In the genomic region with DNA sequence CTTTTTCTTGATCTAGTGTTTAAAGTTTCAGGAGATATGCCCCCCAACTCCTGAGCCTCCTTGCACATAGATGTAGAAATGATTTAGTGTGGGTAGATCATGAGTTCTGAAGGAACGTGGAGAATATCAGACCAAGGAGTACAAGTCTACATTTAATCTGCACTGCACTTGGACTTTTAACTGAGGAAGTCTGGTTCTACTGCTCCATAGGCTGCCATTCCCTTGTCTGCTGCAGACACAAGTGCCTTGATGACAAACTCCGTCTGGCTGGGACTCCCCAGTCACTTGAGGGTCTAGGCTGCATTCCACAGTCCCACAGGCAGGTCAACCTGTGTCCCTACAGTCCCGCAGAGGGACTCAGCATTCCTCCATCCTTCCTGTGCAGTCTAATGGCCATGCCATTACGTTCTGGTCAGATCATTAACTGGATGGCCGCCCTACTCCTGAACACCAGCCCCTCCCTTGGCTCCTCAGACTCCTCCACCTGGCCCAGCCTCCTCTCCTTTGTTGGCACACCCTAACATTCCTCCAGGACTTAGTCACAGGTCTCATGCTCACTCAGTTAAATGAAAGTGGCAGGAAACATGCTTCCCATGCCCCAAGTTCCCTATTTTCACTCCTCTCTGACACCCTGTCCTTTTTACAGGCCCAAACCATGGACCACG, we compare ENCODE assay signal across 10 mouse cellular contexts. TPM values are rescaled to one million over a fixed set of nuclear protein-coding genes. Genes with fewer than 3 reads are reported as not detected.
DNase-seq lines count a peak whose midpoint lies in the region; ATAC-seq and TF ChIP-seq lines count a peak whose summit lies in the region.
"Had no signal": no experiment of that assay in that cellular context is flagged by ENCODE, and none has a peak within 500 bp of the region (broad histone marks: within the 10 kb centered on the region; RNA-seq: fewer than 3 reads in every experiment).

No protein-coding gene starts in this region.

- H3K27ac ChIP-seq in brown adipose tissue, adult 24 weeks (replicated peaks; ENCODE audit: low read depth, low read length): 0 out of 2 replicates have a peak overlapping the region, but pooled peaks have one; percentile 13
- H3K27ac ChIP-seq in kidney, embryonic 16.5 days (ENCODE audit: low read length): peak overlapping the region; percentile 71
- H3K27ac ChIP-seq in liver, embryonic 12.5 days: no peak overlapping the region
- H3K27ac ChIP-seq: hindbrain, postnatal 0 days had no signal

- H3K27me3 ChIP-seq in Patski: no peaks in the 10 kb centered on the region
- no peaks in the 10 kb centered on the region for H3K27me3 ChIP-seq in kidney, embryonic 16.5 days (ENCODE audit: insufficient read depth, low read length)
- H3K27me3 ChIP-seq in liver, embryonic 12.5 days (replicated peaks): peaks cover 6% of the 10 kb centered on the region; the same call in 1 of the 2 replicates

- H3K36me3 ChIP-seq in kidney, embryonic 16.5 days (ENCODE audit: insufficient read depth, low read length): no peaks in the 10 kb centered on the region
- H3K36me3 ChIP-seq in liver, embryonic 12.5 days: no peaks in the 10 kb centered on the region

- TF ChIP-seq CTCF in Patski (IDR thresholded peaks at IDR 0.05): no peak

- POLR2A ChIA-PET in Patski (lab: Charles Lee): no interaction called here

- peak; percentile 79 for ATAC-seq in Patski
- peak; percentile 93 for ATAC-seq in kidney, embryonic 16.5 days (ENCODE audit: low FRiP score, low TSS enrichment)
- no peak for ATAC-seq in liver, embryonic 12.5 days
- ATAC-seq: hindbrain, postnatal 0 days had no signal

- in situ Hi-C loops in Patski (cut with MboI; ENCODE audit: low pct_unique_long_range_greater_than_20kb): no loop called here

- 28% methylated on average over 6 of the region's 6 CpGs for WGBS in kidney, embryonic 16.5 days
- WGBS in liver, embryonic 12.5 days (ENCODE audit: insufficient replicate concordance): 49% methylated on average over 6 of the region's 6 CpGs

- no peak overlapping the region for H3K4me3 ChIP-seq in brown adipose tissue, adult 24 weeks (ENCODE audit: insufficient read depth, low read depth, low read length)
- no peak overlapping the region for H3K4me3 ChIP-seq in kidney, embryonic 16.5 days (ENCODE audit: low read length)
- H3K4me3 ChIP-seq in liver, embryonic 12.5 days: no peak overlapping the region

- DNase-seq in Patski (ENCODE audit: low read depth, low spot score): peak; percentile 80
- peak; percentile 85 for DNase-seq in lung, postnatal 36 days
- no peak for DNase-seq in layer of hippocampus, postnatal 14 days (ENCODE audit: low spot score in 2 of 2)
- DNase-seq in frontal cortex, postnatal 25 days (ENCODE audit: low spot score in 2 of 2): no peak
- DNase-seq: gastrocnemius, postnatal 36 days; thymus, postnatal 36 days had no signal

- no peak overlapping the region for H3K9ac ChIP-seq in kidney, embryonic 16.5 days (replicated peaks; ENCODE audit: low read length)
- no peak overlapping the region for H3K9ac ChIP-seq in liver, embryonic 12.5 days

- H3K4me2 ChIP-seq in kidney, embryonic 16.5 days (replicated peaks; ENCODE audit: low read depth, low read length): no peak overlapping the region
- H3K4me2 ChIP-seq in liver, embryonic 12.5 days: no peak overlapping the region

- H3K4me1 ChIP-seq in brown adipose tissue, adult 24 weeks (ENCODE audit: control insufficient read depth, insufficient read depth, insufficient read length, low read length): peaks cover 16% of the 10 kb centered on the region
- H3K4me1 ChIP-seq in kidney, embryonic 16.5 days (ENCODE audit: insufficient read depth, low read length): peaks cover 24% of the 10 kb centered on the region
- H3K4me1 ChIP-seq in liver, embryonic 12.5 days: no peaks in the 10 kb centered on the region

- H3K9me3 ChIP-seq in kidney, embryonic 16.5 days (ENCODE audit: low read length): no peaks in the 10 kb centered on the region
- no peaks in the 10 kb centered on the region for H3K9me3 ChIP-seq in liver, embryonic 12.5 days (replicated peaks)

- CTCF ChIA-PET in Patski (lab: Charles Lee): interaction anchor here (1.1 kb wide), 1 partner anchor 44 kb away, joined by 3 read pairs; no protein-coding TSS in a partner anchor

RNA-seq across cellular contexts. Expression of gene Tmem214, which starts 17.8 kb away (rescaled TPM):
- 82.6 TPM for polyA plus RNA-seq in Patski (2021)
- 18.2 and 30.3 TPM in 2 replicates for polyA plus RNA-seq in brown adipose tissue, adult 24 weeks (2012; ENCODE audit: insufficient read depth, insufficient read length, missing spikeins)
- polyA plus RNA-seq in kidney, embryonic 16.5 days (2015; fragmentation: Nextera tagmentation; extraction: Ambion mirVana): 96.8 and 98.3 TPM in 2 replicates
- 10 to 100 TPM; 62.4 to 69.4 TPM for total RNA-seq in layer of hippocampus, postnatal 14 days (2021)
- polyA plus RNA-seq in liver, embryonic 12.5 days (2016; fragmentation: Nextera tagmentation; extraction: Ambion mirVana): 55.5 and 56.2 TPM in 2 replicates

RNA-seq across cellular contexts. Expression of gene Mapre3, which starts 35.6 kb away (rescaled TPM):
- 83.2 TPM for polyA plus RNA-seq in Patski (2021)
- 35.6 and 69.3 TPM in 2 replicates for polyA plus RNA-seq in brown adipose tissue, adult 24 weeks (2012; ENCODE audit: insufficient read depth, insufficient read length, missing spikeins)
- 22.1 and 22.7 TPM in 2 replicates for polyA plus RNA-seq in kidney, embryonic 16.5 days (2015; fragmentation: Nextera tagmentation; extraction: Ambion mirVana)
- total RNA-seq in layer of hippocampus, postnatal 14 days (2021): 100 to 1,000 TPM; 205 to 211 TPM
- polyA plus RNA-seq in liver, embryonic 12.5 days (2016; fragmentation: Nextera tagmentation; extraction: Ambion mirVana): 3.0 and 3.4 TPM in 2 replicates

RNA-seq across cellular contexts. Expression of gene Agbl5, which starts 38.5 kb away (rescaled TPM):
- polyA plus RNA-seq in Patski (2021): 34.9 TPM
- 1.7 and 2.9 TPM in 2 replicates for polyA plus RNA-seq in brown adipose tissue, adult 24 weeks (2012; ENCODE audit: insufficient read depth, insufficient read length, missing spikeins)
- polyA plus RNA-seq in kidney, embryonic 16.5 days (2015; fragmentation: Nextera tagmentation; extraction: Ambion mirVana): 23.9 and 27.1 TPM in 2 replicates
- 10 to 100 TPM; 12.7 to 14.7 TPM for total RNA-seq in layer of hippocampus, postnatal 14 days (2021)
- polyA plus RNA-seq in liver, embryonic 12.5 days (2016; fragmentation: Nextera tagmentation; extraction: Ambion mirVana): 7.0 and 7.2 TPM in 2 replicates

RNA-seq across cellular contexts. Expression of gene Ost4, which starts 57.6 kb away (rescaled TPM):
- polyA plus RNA-seq in Patski (2021): 262 TPM
- 357 and 467 TPM in 2 replicates for polyA plus RNA-seq in brown adipose tissue, adult 24 weeks (2012; ENCODE audit: insufficient read depth, insufficient read length, missing spikeins)
- 457 and 467 TPM in 2 replicates for polyA plus RNA-seq in kidney, embryonic 16.5 days (2015; fragmentation: Nextera tagmentation; extraction: Ambion mirVana)
- total RNA-seq in layer of hippocampus, postnatal 14 days (2021): 100 to 1,000 TPM; 100 to 108 TPM
- 374 and 383 TPM in 2 replicates for polyA plus RNA-seq in liver, embryonic 12.5 days (2016; fragmentation: Nextera tagmentation; extraction: Ambion mirVana)

Comparison
In these comparisons a context has a peak if more than half of its experiments do, and no peak if none do; other contexts are left out.
1. DNase-seq: peak in Patski (single experiment) and lung, postnatal 36 days (single experiment); none in layer of hippocampus, postnatal 14 days (0 of 2) and frontal cortex, postnatal 25 days (0 of 2).